Mouse (Mus musculus) midbrain, embryonic 14.5 days (tissue): ENCODE measurements around the gene Krt18. TPM values are rescaled to one million over a fixed set of nuclear protein-coding genes. Genes with fewer than 3 reads are reported as not detected.
A peak's percentile ranks its signal among the peaks of the same experiment; 100 is the strongest.
"Not testable (repeated sequence)": the region's sequence is repeated elsewhere in the genome, so short reads cannot be mapped to it uniquely, and the experiment has no call there.

ENCODE experiments used
- ATAC-seq: fragments of 200-750 bp; cut with Nextera tagmentation; 2 replicates; pipeline ENCODE4 v1.8.0; 2017; ENCODE audit warnings: moderate number of reproducible peaks, moderate library complexity; ENCODE audit not compliant: low FRiP score, low TSS enrichment
- DNase-seq: peaks from one replicate; pipeline ENCODE4 v3.0.0-alpha.2; 2015
- H3K27ac ChIP-seq: fragments of 300-500 bp; sonication (generic); replicated peaks from 2 replicates; pipeline ENCODE4 v1.5.1; 2014; ENCODE audit warnings: mild to moderate bottlenecking, low read depth, low read length, moderate library complexity
- H3K27me3 ChIP-seq: fragments of 300-500 bp; sonication (generic); 2 replicates; pipeline ENCODE4 v1.6.1; 2014; ENCODE audit warnings: low read length, control low read depth, mixed read lengths; ENCODE audit not compliant: control insufficient read depth, insufficient read depth
- H3K36me3 ChIP-seq: fragments of 300-500 bp; sonication (generic); 2 replicates; pipeline ENCODE4 v1.6.1; 2014; ENCODE audit warnings: low read length, control low read depth; ENCODE audit not compliant: control insufficient read depth, insufficient read depth
- H3K4me1 ChIP-seq: fragments of 300-500 bp; sonication (generic); 2 replicates; pipeline ENCODE4 v1.6.1; 2014; ENCODE audit warnings: mild to moderate bottlenecking, antibody characterized with exemption, low read length, control low read depth; ENCODE audit not compliant: control insufficient read depth, insufficient read depth
- H3K4me2 ChIP-seq: fragments of 300-500 bp; sonication (generic); 2 replicates; pipeline ENCODE4 v1.6.1; 2014; ENCODE audit warnings: mild to moderate bottlenecking, low read length, moderate library complexity
- H3K4me3 ChIP-seq: fragments of 300-500 bp; sonication (generic); replicated peaks from 2 replicates; pipeline ENCODE4 v1.5.1; 2014; ENCODE audit warnings: low read depth, low read length
- H3K9ac ChIP-seq: fragments of 300-500 bp; sonication (generic); replicated peaks from 2 replicates; pipeline ENCODE4 v1.6.1; 2014; ENCODE audit warnings: mild to moderate bottlenecking, low read length, moderate library complexity
- H3K9me3 ChIP-seq: fragments of 300-500 bp; sonication (generic); 2 replicates; pipeline ENCODE4 v1.6.1; 2016; ENCODE audit warnings: low read length, control low read depth, mixed read lengths; ENCODE audit not compliant: control insufficient read depth
- WGBS: fragments of 180-500 bp; shearing (Covaris S2); extraction: QIAGEN DNeasy Blood & Tissue Kit; methylation state at CpG from one replicate; pipeline ENCODE4 v1.1.7; 2014; 5-methylcytosine and 5-hydroxymethylcytosine counted together
- polyA plus RNA-seq: library from polyadenylated mRNA; unstranded; fragments of >200 nt; fragmentation: Nextera tagmentation; extraction: Ambion mirVana; gene quantifications from 2 replicates; pipeline ENCODE4 v1.2.1, GENCODE M21; 2014

Gene Krt18
- polyA plus RNA-seq, 1 experiment from 2014 or later, result 1.3 TPM

DNA sequence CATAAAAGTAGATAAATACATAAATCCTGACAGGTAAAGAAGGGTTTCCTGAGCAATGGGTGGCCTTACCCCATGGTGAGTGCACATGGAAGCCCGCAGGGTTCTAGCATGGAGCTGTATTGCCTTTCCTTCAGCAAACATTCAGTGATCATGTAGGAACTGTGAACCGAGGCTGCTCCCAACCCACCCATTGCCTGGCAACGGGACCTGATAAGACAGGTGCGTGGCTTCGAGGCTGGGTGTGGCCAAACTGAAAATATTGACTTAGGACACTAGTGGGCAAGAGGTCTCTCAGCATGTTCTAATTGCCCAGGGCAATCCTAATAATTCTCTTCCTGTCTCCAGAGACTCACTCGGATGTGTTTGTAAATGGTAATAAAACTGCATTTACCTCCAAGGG is 33.6 kb upstream of the Krt18 start:
- WGBS, result 94% methylated on average over 6 of the region's 6 CpGs
- DNase-seq (no peak), ATAC-seq (no peak)
- Histone ChIP-seq H3K9ac (no peak overlapping the region), H3K4me2 (no peak overlapping the region), H3K4me1 (no peaks in the 10 kb centered on the region), H3K4me3 (no peak overlapping the region), H3K36me3 (no peaks in the 10 kb centered on the region), H3K9me3 (no peaks in the 10 kb centered on the region), H3K27me3 (no peaks in the 10 kb centered on the region; the same call in 1 of the 2 replicates), H3K27ac (no peak overlapping the region)

DNA sequence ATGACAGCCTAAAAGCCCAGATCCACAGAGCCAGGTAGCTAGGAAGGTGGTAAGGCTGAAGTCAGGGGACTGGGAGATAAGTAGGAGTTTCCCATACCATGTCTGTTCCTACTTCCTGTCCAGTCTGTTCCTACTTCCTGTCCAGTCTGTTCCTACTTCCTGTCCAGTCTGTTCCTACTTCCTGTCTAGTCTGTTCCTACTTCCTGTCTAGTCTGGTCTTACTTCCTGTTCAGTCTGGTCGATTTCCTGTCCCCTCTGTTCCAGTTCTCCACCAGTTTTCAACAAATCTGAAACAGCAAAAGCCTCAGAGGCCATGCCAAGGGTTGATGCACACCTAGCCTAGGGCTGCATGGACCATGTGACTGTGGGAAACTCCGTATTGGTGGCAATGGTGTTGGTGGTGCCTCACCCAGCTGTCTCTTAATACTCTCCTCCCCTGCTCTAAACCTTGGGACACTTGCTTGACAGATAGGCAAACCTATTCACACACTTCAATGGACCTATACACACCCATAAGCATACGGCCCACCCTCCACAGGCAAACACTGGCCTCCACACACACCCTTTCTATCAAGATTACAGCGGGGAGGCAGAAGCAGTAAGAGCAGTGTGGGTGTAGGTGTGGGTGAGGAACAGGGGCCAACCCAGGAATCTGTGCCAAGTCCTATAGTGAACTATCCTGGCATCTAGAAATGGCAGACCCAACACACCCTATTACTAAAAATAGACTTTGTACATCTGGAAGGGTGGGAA is 32.3 kb upstream of the Krt18 start:
- no peak overlapping the region for H3K9ac ChIP-seq
- no peak overlapping the region for H3K27ac ChIP-seq
- no peak for DNase-seq
- H3K27me3 ChIP-seq, result no peaks in the 10 kb centered on the region
- WGBS, result 90% methylated on average over 4 of the region's 4 CpGs
- ATAC-seq, result no peak
- H3K4me2 ChIP-seq, result no peak overlapping the region
- H3K4me1 ChIP-seq, result no peaks in the 10 kb centered on the region
- no peaks in the 10 kb centered on the region for H3K9me3 ChIP-seq
- H3K36me3 ChIP-seq, result no peaks in the 10 kb centered on the region
- no peak overlapping the region for H3K4me3 ChIP-seq

DNA sequence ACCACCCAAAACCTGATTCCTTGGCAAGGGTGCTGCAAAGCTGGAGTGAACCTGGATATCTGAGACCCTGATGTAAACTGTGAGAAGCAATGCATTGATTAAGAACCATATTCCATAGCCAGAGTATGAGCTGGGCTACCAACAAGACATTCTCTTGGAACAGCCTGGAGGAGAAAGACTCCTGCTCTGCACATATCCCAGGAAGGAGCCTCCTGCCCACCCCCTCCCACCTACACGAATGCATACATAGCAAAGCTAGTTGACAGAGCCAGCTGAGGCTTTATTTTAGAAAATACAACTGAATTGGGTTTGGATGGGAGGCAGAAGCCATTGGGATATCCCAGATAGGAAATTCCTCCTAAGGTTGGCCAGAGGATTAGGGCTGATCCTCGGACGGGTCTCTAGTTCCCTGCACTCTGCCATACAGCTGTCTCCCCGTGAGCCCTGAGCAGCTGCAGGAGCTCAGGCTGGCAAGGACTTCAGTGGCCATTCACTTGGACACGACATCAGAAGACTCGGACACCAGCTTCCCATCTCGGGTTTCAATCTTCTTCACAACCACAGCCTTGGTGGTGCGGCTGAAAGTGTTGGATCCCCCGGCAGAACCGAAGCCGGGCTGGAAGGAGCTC is 31.4 kb upstream of the Krt18 start:
- not testable (repeated sequence) for H3K9me3 ChIP-seq, H3K36me3 ChIP-seq, DNase-seq, H3K4me1 ChIP-seq, H3K4me2 ChIP-seq, ATAC-seq, H3K27ac ChIP-seq, H3K4me3 ChIP-seq, H3K9ac ChIP-seq, H3K27me3 ChIP-seq
- 82% methylated on average over 11 of the region's 11 CpGs for WGBS

GRCm38 (mm10) chr15:101999156-101999555 is 28.8 kb upstream of the Krt18 start:
- 88% methylated on average over 11 of the region's 11 CpGs for WGBS
- ATAC-seq (no peak), DNase-seq (no peak)
- Histone ChIP-seq H3K4me1 (no peaks in the 10 kb centered on the region), H3K36me3 (no peaks in the 10 kb centered on the region), H3K4me3 (no peak overlapping the region), H3K4me2 (no peak overlapping the region), H3K9ac (no peak overlapping the region), H3K27ac (no peak overlapping the region), H3K27me3 (peaks cover 20% of the 10 kb centered on the region), H3K9me3 (no peaks in the 10 kb centered on the region)

DNA sequence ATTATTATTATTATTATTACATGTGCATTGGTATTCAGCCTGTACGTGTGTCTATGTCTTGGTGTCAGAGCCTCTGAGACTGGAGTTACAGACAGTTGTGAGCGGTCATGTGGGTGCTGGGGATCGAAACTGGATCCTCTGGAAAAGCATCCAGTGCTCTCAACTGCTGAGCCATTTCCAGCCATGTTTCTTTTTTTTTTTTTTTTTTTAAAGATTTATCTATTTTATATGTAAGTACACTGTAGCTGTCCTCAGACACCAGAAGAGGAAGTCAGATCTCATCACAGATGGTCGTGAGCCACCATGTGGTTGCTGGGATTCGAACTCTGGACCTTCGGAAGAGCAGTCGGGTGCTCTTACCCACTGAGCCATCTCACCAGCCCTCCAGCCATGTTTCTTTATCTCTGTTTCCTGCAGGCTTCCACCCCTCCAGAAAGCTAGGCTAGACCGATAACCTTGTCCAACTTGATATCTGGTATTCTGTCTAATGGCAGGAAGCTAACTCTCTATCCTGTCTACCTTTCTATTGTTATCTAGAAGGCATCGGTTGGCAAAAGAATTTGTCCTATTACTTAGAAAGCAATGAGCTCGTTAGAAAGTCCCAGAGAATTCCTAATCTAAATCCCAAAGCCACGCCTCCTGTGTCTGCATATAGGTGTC is 28.2 kb upstream of the Krt18 start:
- Histone ChIP-seq H3K9ac (no peak overlapping the region), H3K4me1 (no peaks in the 10 kb centered on the region), H3K36me3 (no peaks in the 10 kb centered on the region), H3K27me3 (peaks cover 27% of the 10 kb centered on the region), H3K27ac (no peak overlapping the region), H3K9me3 (no peaks in the 10 kb centered on the region), H3K4me3 (no peak overlapping the region), H3K4me2 (no peak overlapping the region)
- 87% methylated on average over 11 of the region's 11 CpGs for WGBS
- ATAC-seq (no peak), DNase-seq (no peak)

GRCm38 (mm10) chr15:102002646-102003488 is 25.1 kb upstream of the Krt18 start:
- Histone ChIP-seq H3K9ac (no peak overlapping the region), H3K36me3 (no peaks in the 10 kb centered on the region), H3K4me3 (peak overlapping the region; percentile 18), H3K4me1 (no peaks in the 10 kb centered on the region), H3K27ac (no peak overlapping the region), H3K4me2 (peak overlapping the region; percentile 46), H3K27me3 (peaks cover 41% of the 10 kb centered on the region), H3K9me3 (no peaks in the 10 kb centered on the region)
- WGBS, result 3% methylated on average over 34 of the region's 34 CpGs
- ATAC-seq (no peak), DNase-seq (peak; percentile 43)

DNA sequence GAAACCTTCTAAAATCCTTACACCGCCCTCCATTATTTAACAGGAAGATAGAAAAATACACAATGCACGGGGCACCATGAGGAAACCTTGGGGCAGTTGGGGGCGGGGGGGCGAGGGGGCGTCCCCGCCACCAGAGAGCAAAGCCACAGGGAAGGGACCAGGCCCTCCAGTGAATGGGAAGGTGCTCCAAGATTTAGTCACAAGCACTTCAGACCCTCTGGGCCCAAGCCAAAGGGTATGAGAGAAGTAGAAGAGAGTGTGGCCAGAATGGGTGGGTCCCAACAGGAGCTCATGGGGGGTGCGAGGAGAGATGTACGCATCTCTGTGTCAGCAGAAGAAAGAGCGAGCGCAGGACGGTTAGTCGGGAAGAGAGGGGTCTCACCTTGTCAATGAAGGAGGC is 24.5 kb upstream of the Krt18 start:
- DNase-seq, result no peak
- Histone ChIP-seq H3K9me3 (no peaks in the 10 kb centered on the region), H3K36me3 (no peaks in the 10 kb centered on the region), H3K27me3 (peaks cover 41% of the 10 kb centered on the region), H3K4me3 (no peak overlapping the region), H3K27ac (no peak overlapping the region), H3K9ac (no peak overlapping the region), H3K4me1 (no peaks in the 10 kb centered on the region), H3K4me2 (peak overlapping the region; percentile 46)
- 19% methylated on average over 12 of the region's 12 CpGs for WGBS
- ATAC-seq, result no peak

DNA sequence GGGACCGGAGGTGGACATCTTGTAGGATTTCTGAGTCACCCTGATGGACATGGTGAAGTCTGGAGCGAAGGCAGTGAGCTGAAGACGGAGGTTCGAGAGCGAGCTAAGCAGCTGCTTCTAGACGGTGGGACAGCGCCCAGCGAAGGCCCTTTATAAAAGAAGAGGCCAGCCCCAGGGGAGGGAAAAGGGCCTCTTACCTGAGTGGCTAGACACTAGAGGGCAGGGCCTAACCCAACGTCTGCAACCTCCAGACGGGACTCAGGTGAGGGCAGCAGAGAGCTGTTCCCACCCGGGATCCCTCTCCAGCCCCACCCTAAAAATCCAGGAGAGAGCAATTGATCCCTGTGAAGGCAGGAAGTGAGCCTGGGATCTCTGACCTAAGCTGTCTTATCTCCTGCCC is 23.8 kb upstream of the Krt18 start, which contains the start of gene Krt8:
Gene Krt8, minus strand, starts transcription at position 294 of the 400 bp plus-strand sequence.
- H3K4me1 ChIP-seq, result no peaks in the 10 kb centered on the region
- peaks cover 41% of the 10 kb centered on the region for H3K27me3 ChIP-seq
- no peaks in the 10 kb centered on the region for H3K9me3 ChIP-seq
- no peak within 1 kb of the TSS for H3K9ac ChIP-seq
- WGBS, result 20% methylated on average over 11 of the region's 11 CpGs
- DNase-seq (no peak), ATAC-seq (no peak)
- no peak within 1 kb of the TSS for H3K27ac ChIP-seq
- no peak within 1 kb of the TSS; the same call in 1 of the 2 replicates for H3K4me3 ChIP-seq
- H3K4me2 ChIP-seq, result peak within 1 kb of the TSS; percentile 46
- no peaks in the 10 kb centered on the region for H3K36me3 ChIP-seq
